Mouse (Mus musculus) thymus, postnatal 4 days (tissue): ENCODE data around the gene Stx8.

ENCODE experiments used
- DNase-seq: peaks from one replicate; pipeline ENCODE4 v3.0.0; 2021

The Stx8 gene

GRCm38 (mm10) chr11:68091975-68092759 lies 126.2 kb downstream of the Stx8 start:
- DNase-seq: no peak

GRCm38 (mm10) chr11:68101598-68101997 lies 135.6 kb downstream of the Stx8 start:
- DNase-seq: no peak

DNA sequence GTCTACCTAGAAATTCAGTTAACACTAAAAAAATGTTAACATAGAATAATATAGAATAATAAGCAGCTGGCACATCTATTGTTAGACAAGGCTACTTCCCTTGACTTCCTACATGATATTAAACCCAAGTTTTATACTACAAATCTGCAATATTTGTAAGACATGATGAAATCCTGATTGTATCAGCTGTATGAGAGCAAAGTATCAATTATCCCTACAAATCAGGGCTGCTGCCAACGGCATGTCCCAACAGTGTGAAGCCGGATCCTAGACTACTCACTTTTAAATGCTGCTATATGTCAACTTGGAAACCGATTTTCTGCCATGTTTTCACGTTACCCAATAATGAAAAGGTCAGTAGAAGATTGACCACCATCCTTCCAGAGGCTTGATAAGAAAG lies 137.5 kb downstream of the Stx8 start:
- no peak for DNase-seq

- DNase-seq: no peak
Measured at GRCm38 (mm10) chr11:68106053-68106452, 140.1 kb downstream of the Stx8 start.

GRCm38 (mm10) chr11:68113454-68114100 lies 147.6 kb downstream of the Stx8 start:
- no peak for DNase-seq

GRCm38 (mm10) chr11:68114202-68114601 lies 148.2 kb downstream of the Stx8 start:
- DNase-seq: no peak

GRCm38 (mm10) chr11:68116157-68116556 lies 150.2 kb downstream of the Stx8 start:
- no peak for DNase-seq

GRCm38 (mm10) chr11:68117878-68118660 lies 152.1 kb downstream of the Stx8 start:
- no peak for DNase-seq

DNA sequence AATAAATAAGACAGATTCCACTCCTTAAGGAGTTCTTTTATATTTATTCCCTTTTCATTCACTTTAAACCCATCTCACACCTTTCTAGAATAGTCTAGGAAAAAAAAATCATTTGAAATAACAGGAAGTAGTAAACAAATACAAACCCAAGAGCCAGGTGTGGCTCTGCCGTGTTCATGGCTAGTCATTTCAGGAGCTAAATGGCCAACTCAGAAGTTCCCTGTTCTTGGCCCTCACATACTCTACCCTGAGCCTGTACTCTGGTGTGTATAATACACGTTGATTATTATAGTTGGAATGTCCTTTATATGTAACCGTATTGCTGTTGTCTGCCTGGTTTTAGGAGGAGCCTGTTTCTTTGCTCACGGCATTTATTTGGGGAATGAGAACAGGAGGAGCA lies 152.7 kb downstream of the Stx8 start:
- DNase-seq: no peak

- no peak for DNase-seq
Measured at GRCm38 (mm10) chr11:68119136-68119535, 153.1 kb downstream of the Stx8 start.

GRCm38 (mm10) chr11:68121260-68121659 lies 155.3 kb downstream of the Stx8 start:
- DNase-seq: no peak

DNA sequence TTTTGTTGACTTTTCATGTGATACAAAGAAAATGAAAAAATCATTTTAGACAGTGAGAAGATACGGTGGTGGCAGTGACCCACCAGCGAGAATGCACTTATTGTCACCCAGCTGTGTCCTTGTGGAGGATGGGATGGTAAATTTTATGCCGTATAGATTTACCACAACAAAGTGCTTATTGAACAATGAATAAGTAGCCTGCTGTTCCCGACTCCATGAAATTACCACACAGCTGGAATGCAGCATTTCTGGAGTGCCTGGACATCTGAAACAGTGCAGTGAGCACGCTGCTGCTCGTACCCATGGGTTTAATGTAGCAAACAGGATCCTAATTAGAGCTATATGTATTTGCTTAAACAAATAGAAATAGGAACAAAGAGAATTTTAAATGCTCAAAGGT lies 155.7 kb downstream of the Stx8 start:
- no peak for DNase-seq

DNA sequence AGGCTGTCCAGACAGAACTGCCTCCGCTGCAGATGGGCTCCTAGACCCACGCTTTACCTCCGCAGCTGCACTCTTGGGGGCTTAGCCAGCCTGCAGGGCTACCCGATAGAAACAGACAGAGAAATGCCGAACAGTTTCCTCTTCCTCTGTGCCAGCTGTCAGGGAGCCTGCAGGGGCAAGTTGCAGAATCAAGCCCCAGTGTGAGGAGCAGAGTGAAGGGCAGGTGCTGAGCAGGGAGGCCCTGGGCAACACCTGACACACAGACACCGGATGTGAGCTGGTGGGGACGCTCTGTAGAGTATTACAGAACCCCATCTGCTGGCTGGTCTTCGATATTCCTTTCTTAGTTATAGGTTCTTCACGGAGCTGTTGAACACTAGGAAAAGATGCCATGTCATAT lies 160.1 kb downstream of the Stx8 start:
- DNase-seq: peak; percentile 76

DNA sequence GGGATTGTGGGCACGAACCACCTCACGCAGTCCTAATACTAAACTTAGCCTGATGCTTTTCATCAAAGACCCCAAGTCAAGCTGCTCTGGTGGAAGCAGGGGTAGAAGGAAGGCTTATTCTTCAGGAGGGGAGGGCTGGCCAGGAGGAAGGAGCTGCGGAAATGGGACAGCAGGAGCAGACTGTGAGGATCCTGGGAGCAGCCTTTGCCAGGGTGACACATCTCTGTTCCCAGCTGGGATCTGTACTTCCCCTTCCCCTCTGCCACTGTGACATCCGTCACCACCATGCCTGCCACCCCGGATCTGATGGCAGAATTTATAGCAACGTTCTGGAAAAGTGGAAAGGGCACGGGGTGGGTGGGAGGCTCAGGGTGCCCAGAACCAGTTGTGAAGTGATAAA lies 168.5 kb downstream of the Stx8 start:
- no peak for DNase-seq

GRCm38 (mm10) chr11:68135350-68135749 lies 169.4 kb downstream of the Stx8 start:
- DNase-seq: peak; percentile 30

GRCm38 (mm10) chr11:68136687-68137086 lies 170.7 kb downstream of the Stx8 start:
- no peak for DNase-seq

DNA sequence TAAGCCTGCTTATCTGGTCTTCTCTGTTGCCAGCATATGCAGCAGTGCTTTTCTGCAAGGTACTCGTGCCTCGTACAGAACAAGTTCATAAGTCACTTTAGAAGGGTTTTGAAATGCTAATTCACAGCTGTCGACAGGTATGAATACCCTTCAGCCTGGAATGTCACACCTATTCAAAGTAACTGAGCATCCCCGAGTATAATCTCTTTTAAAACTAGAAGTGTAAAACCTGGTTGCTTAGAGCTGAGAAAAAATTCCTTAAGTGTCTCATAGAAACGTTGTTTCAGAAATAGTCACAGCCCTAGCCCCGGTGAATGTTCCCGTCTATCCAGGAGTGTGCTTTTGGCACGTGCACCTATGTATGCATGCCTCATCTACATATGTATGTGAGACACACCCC lies 176.3 kb downstream of the Stx8 start:
- no peak for DNase-seq

DNA sequence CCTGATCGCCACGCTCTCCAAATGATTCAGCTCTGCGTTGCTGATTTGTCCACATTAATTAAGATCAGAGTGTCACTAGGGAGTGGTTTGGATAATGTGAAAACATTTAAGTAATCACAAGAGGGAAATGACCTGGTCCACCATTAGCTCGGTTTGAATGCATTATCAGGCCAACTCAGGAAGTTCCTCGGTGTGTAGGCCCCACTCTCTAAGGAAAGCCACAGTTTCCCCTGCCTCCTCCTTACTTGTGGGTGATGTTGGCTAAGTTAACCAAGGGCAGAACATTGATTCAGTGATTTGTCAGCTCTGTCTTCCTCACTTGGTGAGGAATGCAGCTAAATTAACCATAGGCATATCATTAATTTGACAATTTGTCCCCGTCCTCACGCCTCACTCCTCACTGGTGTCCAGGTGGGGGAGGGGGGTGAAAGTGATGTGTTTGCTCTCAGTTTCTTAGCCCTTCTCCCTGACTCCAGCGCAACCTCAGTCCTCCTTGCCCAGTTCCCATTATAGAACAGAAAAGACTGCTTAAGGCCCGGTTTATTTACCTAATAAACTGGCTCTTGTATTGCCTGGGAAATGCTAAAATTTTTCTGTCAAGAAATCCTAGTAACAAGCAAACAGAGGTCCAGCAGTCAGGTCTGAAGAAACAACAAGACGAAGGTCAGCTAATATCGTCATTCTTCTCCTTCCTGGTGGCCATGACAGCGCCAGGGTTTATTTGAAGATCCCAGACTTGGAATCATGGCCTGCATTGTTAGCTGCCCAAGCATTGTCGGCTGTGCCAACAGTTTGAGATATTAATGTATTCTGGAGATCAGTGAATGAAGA lies 178.5 kb downstream of the Stx8 start:
- no peak for DNase-seq

- no peak for DNase-seq
Measured at GRCm38 (mm10) chr11:68145066-68145585, 179.1 kb downstream of the Stx8 start.

GRCm38 (mm10) chr11:68145586-68146455 lies 179.8 kb downstream of the Stx8 start:
- DNase-seq: no peak

GRCm38 (mm10) chr11:68146456-68146851 lies 180.5 kb downstream of the Stx8 start:
- no peak for DNase-seq

DNA sequence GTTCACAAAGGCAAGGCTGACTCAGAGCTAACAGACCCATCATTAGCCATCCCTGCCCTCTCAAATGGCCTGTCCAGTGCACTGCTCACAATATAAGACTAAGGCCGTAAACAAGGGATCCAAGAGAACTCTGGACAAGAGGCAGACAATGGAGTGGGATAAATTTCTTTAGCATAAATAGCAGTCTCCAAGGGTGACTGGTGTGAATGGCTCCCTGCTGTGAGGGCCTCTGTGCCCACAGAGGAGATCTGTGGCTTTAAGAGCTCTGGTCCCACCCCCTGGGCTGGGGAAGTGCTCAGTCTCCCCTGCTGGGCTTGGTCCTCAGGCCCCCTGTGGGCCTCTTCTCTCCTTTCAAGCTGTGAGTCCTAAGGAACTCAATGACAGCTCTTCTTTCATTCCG lies 184.9 kb downstream of the Stx8 start:
- DNase-seq: no peak
